Mouse (Mus musculus): ENCODE results near the gene Gm11034. TPM values are rescaled to one million over a fixed set of nuclear protein-coding genes. Genes with fewer than 3 reads are reported as not detected.

The Gm11034 gene
- polyA plus RNA-seq, 1 experiment from 2014 or later, result not detected

GRCm38 (mm10) chr8:72189417-72190214 is 23.8 kb downstream of the Gm11034 start, which contains the start of gene Hsh2d:
TSS of gene Hsh2d (plus strand) at chr8:72189638.
- Histone ChIP-seq H3K4me2 (ENCODE audit: low read depth, low read length) (peak within 1 kb of the TSS; percentile 45), H3K27ac (ENCODE audit: low read length) (peak within 1 kb of the TSS; percentile 93), H3K4me1 (replicated peaks; ENCODE audit: control insufficient read depth, insufficient read depth, low read length) (no peaks in the 10 kb centered on the region), H3K9ac (ENCODE audit: low read length) (peak within 1 kb of the TSS; percentile 19), H3K4me3 (ENCODE audit: low read length) (peak within 1 kb of the TSS; percentile 25), H3K36me3 (ENCODE audit: control insufficient read depth, insufficient read depth, low read length) (no peaks in the 10 kb centered on the region), H3K27me3 (ENCODE audit: control insufficient read depth, insufficient read depth, low read depth, low read length) (no peaks in the 10 kb centered on the region), H3K9me3 (ENCODE audit: control insufficient read depth, low read length) (no peaks in the 10 kb centered on the region)
- peak; percentile 85 for ATAC-seq (ENCODE audit: low read depth)
- WGBS, result 51% methylated on average over 12 of the region's 12 CpGs

GRCm38 (mm10) chr8:72187793-72188331 is 25.6 kb downstream of the Gm11034 start:
- no peak overlapping the region for H3K4me3 ChIP-seq (ENCODE audit: low read length)
- no peaks in the 10 kb centered on the region for H3K36me3 ChIP-seq (ENCODE audit: control insufficient read depth, insufficient read depth, low read length)
- H3K27me3 ChIP-seq (ENCODE audit: control insufficient read depth, insufficient read depth, low read depth, low read length), result no peaks in the 10 kb centered on the region
- WGBS, result 76% methylated on average over 2 of the region's 2 CpGs
- no peak for ATAC-seq (ENCODE audit: low read depth)
- no peak overlapping the region for H3K27ac ChIP-seq (ENCODE audit: low read length)
- H3K9me3 ChIP-seq (ENCODE audit: control insufficient read depth, low read length), result no peaks in the 10 kb centered on the region
- H3K4me1 ChIP-seq (replicated peaks; ENCODE audit: control insufficient read depth, insufficient read depth, low read length), result no peaks in the 10 kb centered on the region
- H3K4me2 ChIP-seq (ENCODE audit: low read depth, low read length), result no peak overlapping the region
- no peak overlapping the region for H3K9ac ChIP-seq (ENCODE audit: low read length)

DNA sequence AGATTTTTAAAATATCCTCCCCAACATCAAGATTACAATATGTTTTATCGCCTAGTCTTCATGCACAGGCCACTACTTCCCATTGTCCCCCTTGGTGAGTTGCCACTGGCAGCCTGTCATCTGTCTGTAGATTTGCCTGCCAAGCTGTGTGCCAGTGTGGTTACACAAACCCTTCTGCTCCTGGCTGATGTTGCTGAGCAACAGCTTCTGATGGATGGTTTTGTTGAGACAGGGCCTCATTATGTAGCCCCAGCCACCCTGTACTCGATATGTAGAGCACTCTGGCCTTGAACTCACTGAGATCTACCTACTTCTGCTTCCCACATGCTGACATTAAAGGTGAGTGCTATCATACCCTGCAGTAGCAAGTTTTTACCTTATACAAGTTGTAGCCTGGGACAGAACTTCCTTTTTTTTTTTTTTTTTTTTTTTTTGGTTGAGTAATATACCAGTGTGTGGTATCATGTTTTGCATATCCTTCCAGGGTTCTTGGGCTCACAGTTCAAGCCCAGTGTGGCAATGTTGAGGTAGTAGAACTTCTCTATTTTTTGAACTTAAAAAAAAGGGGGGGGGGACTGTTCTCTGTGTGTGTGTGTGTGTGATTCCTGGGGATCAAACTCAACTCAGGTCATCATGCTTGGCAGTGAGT is 29.8 kb downstream of the Gm11034 start:
- 82% methylated on average over 2 of the region's 2 CpGs for WGBS
- H3K4me2 ChIP-seq (ENCODE audit: low read depth, low read length), result no peak overlapping the region
- no peaks in the 10 kb centered on the region for H3K9me3 ChIP-seq (ENCODE audit: control insufficient read depth, low read length)
- H3K27ac ChIP-seq (ENCODE audit: low read length), result no peak overlapping the region
- H3K4me1 ChIP-seq (replicated peaks; ENCODE audit: control insufficient read depth, insufficient read depth, low read length), result no peaks in the 10 kb centered on the region
- no peak overlapping the region for H3K9ac ChIP-seq (ENCODE audit: low read length)
- peaks cover 6% of the 10 kb centered on the region for H3K36me3 ChIP-seq (ENCODE audit: control insufficient read depth, insufficient read depth, low read length)
- H3K4me3 ChIP-seq (ENCODE audit: low read length), result no peak overlapping the region
- no peak for ATAC-seq (ENCODE audit: low read depth)
- no peaks in the 10 kb centered on the region for H3K27me3 ChIP-seq (ENCODE audit: control insufficient read depth, insufficient read depth, low read depth, low read length)

- H3K36me3 ChIP-seq (ENCODE audit: control insufficient read depth, insufficient read depth, low read length), result peaks cover 41% of the 10 kb centered on the region
- ATAC-seq (ENCODE audit: low read depth), result peak; percentile 58
- H3K4me1 ChIP-seq (replicated peaks; ENCODE audit: control insufficient read depth, insufficient read depth, low read length), result no peaks in the 10 kb centered on the region
- H3K9ac ChIP-seq (ENCODE audit: low read length), result no peak overlapping the region
- H3K4me3 ChIP-seq (ENCODE audit: low read length), result no peak overlapping the region
- no peak overlapping the region for H3K4me2 ChIP-seq (ENCODE audit: low read depth, low read length)
- no peaks in the 10 kb centered on the region for H3K27me3 ChIP-seq (ENCODE audit: control insufficient read depth, insufficient read depth, low read depth, low read length)
- WGBS, result 61% methylated on average over 5 of the region's 5 CpGs
- H3K27ac ChIP-seq (ENCODE audit: low read length), result no peak overlapping the region
- no peaks in the 10 kb centered on the region for H3K9me3 ChIP-seq (ENCODE audit: control insufficient read depth, low read length)
Measured at GRCm38 (mm10) chr8:72177346-72177925, 36.0 kb downstream of the Gm11034 start.

- H3K27ac ChIP-seq (ENCODE audit: low read length), result no peak overlapping the region
- no peak overlapping the region for H3K9ac ChIP-seq (ENCODE audit: low read length)
- no peak for ATAC-seq (ENCODE audit: low read depth)
- 62% methylated on average over 3 of the region's 3 CpGs for WGBS
- H3K27me3 ChIP-seq (ENCODE audit: control insufficient read depth, insufficient read depth, low read depth, low read length), result no peaks in the 10 kb centered on the region
- H3K4me2 ChIP-seq (ENCODE audit: low read depth, low read length), result no peak overlapping the region
- H3K4me1 ChIP-seq (replicated peaks; ENCODE audit: control insufficient read depth, insufficient read depth, low read length), result no peaks in the 10 kb centered on the region
- no peak overlapping the region for H3K4me3 ChIP-seq (ENCODE audit: low read length)
- H3K36me3 ChIP-seq (ENCODE audit: control insufficient read depth, insufficient read depth, low read length), result peaks cover 45% of the 10 kb centered on the region
- no peaks in the 10 kb centered on the region for H3K9me3 ChIP-seq (ENCODE audit: control insufficient read depth, low read length)
Measured at GRCm38 (mm10) chr8:72169681-72170249, 43.7 kb downstream of the Gm11034 start.

DNA sequence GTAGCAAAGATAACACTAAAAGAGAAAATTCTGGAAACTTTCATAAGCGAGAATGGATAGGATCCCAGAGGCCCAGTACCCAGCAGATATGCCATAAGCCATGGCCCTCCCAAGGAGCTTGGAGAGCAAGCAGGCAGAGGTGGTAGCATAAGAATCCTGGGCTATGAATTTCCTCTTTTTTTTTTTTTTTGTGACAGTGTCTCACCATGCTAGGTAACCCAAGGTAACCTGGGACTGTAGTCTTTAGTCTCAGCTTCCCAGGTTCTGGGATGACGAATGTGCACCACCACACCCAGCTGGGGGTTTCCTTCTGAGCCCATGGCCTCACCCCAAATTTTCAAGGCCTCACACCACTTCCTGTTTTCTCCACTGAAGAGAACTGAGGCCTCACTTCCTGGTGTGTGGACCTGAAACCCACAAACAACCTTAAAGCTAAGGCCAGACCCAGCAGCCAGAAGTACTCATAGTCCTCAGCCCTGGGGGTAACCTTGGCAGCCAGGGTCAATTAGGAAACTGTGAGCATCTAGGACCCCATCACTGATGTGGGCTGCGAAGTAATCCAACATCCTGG is 44.3 kb downstream of the Gm11034 start:
- Histone ChIP-seq H3K9me3 (ENCODE audit: control insufficient read depth, low read length) (no peaks in the 10 kb centered on the region), H3K36me3 (ENCODE audit: control insufficient read depth, insufficient read depth, low read length) (peaks cover 45% of the 10 kb centered on the region), H3K9ac (ENCODE audit: low read length) (no peak overlapping the region), H3K27me3 (ENCODE audit: control insufficient read depth, insufficient read depth, low read depth, low read length) (no peaks in the 10 kb centered on the region), H3K4me3 (ENCODE audit: low read length) (no peak overlapping the region), H3K4me1 (replicated peaks; ENCODE audit: control insufficient read depth, insufficient read depth, low read length) (no peaks in the 10 kb centered on the region), H3K4me2 (ENCODE audit: low read depth, low read length) (no peak overlapping the region), H3K27ac (ENCODE audit: low read length) (no peak overlapping the region)
- 84% methylated on average over 3 of the region's 3 CpGs for WGBS
- no peak for ATAC-seq (ENCODE audit: low read depth)

Other genes starting within 250 kb of the Gm11034 start
- 3.1 and 3.8 TPM in 2 replicates for gene Cyp4f18, start 204.0 kb downstream of the Gm11034 start, polyA plus RNA-seq (2015; fragmentation: Nextera tagmentation; extraction: Ambion mirVana)
- not detected in 2 replicates for gene Olfr372, start 172.4 kb downstream of the Gm11034 start, polyA plus RNA-seq (2015; fragmentation: Nextera tagmentation; extraction: Ambion mirVana)
- gene Olfr373, start 130.5 kb downstream of the Gm11034 start, polyA plus RNA-seq (2015; fragmentation: Nextera tagmentation; extraction: Ambion mirVana), result not detected in 2 replicates
- not detected in 2 replicates for gene Olfr374, start 106.6 kb downstream of the Gm11034 start, polyA plus RNA-seq (2015; fragmentation: Nextera tagmentation; extraction: Ambion mirVana)
- 906 and 927 TPM in 2 replicates for gene Tpm4, start 78.7 kb downstream of the Gm11034 start, polyA plus RNA-seq (2015; fragmentation: Nextera tagmentation; extraction: Ambion mirVana)
- 112 and 125 TPM in 2 replicates for gene Rab8a, start 52.4 kb downstream of the Gm11034 start, polyA plus RNA-seq (2015; fragmentation: Nextera tagmentation; extraction: Ambion mirVana)
- gene Hsh2d, start 24.0 kb downstream of the Gm11034 start, polyA plus RNA-seq (2015; fragmentation: Nextera tagmentation; extraction: Ambion mirVana), result 0.41 and 0.60 TPM in 2 replicates
- 0.20 TPM in 1 of 2 replicates, not detected in the other for gene Cib3, start 799 bp downstream of the Gm11034 start, polyA plus RNA-seq (2015; fragmentation: Nextera tagmentation; extraction: Ambion mirVana)
- 76.1 and 78.7 TPM in 2 replicates for gene Fam32a, start 6.1 kb upstream of the Gm11034 start, polyA plus RNA-seq (2015; fragmentation: Nextera tagmentation; extraction: Ambion mirVana)
- gene Ap1m1, start 26.4 kb upstream of the Gm11034 start, polyA plus RNA-seq (2015; fragmentation: Nextera tagmentation; extraction: Ambion mirVana), result 98.3 and 101 TPM in 2 replicates
- 33.3 and 34.5 TPM in 2 replicates for gene Gm10282, start 91.6 kb upstream of the Gm11034 start, polyA plus RNA-seq (2015; fragmentation: Nextera tagmentation; extraction: Ambion mirVana)
- gene Klf2, start 105.4 kb upstream of the Gm11034 start, polyA plus RNA-seq (2015; fragmentation: Nextera tagmentation; extraction: Ambion mirVana), result 11.7 and 12.9 TPM in 2 replicates
- gene Eps15l1, start 207.8 kb upstream of the Gm11034 start, polyA plus RNA-seq (2015; fragmentation: Nextera tagmentation; extraction: Ambion mirVana), result 52.6 and 53.1 TPM in 2 replicates
- gene Calr3, start 230.2 kb upstream of the Gm11034 start, polyA plus RNA-seq (2015; fragmentation: Nextera tagmentation; extraction: Ambion mirVana), result 1.8 and 2.1 TPM in 2 replicates
- gene 1700030K09Rik, start 230.2 kb upstream of the Gm11034 start, polyA plus RNA-seq (2015; fragmentation: Nextera tagmentation; extraction: Ambion mirVana), result 16.9 and 17.3 TPM in 2 replicates